Mouse (Mus musculus): ENCODE data around the gene Tmem260.

- TF ChIP-seq POLR2A (IDR thresholded peaks at IDR 0.05; ENCODE audit: borderline replicate concordance, control insufficient read depth, low read depth, low read length): no peak
- TF ChIP-seq CTCF (IDR thresholded peaks at IDR 0.05; ENCODE audit: control insufficient read depth, insufficient read depth, low read length): no peak
These were observed 6.1 kb downstream of the Tmem260 start for GRCm38 (mm10) chr14:48451966-48452407.

Measured in bone marrow, adult 2 months (tissue).